Mouse (Mus musculus) fat pad, adult 2 months (tissue): ENCODE data around the gene Gpr1.
"Not testable (repeated sequence)": the region's sequence is repeated elsewhere in the genome, so short reads cannot be mapped to it uniquely, and the experiment has no call there.

Experiments
- DNase-seq: peaks from one replicate; pipeline ENCODE4 v3.0.0-alpha.2; 2011; ENCODE audit warnings: low read depth, low spot score; ENCODE audit errors: extremely low read depth

Gpr1 gene

GRCm38 (mm10) chr1:63181019-63181418, 33.3 kb downstream of the Gpr1 start:
- DNase-seq, result peak; percentile 66

- DNase-seq, result not testable (repeated sequence)
Observed at GRCm38 (mm10) chr1:63180575-63180974, 33.8 kb downstream of the Gpr1 start.

GRCm38 (mm10) chr1:63180122-63180521, 34.2 kb downstream of the Gpr1 start:
- DNase-seq, result no peak

GRCm38 (mm10) chr1:63178308-63178707, 36.0 kb downstream of the Gpr1 start:
- no peak for DNase-seq

- peak; percentile 86 for DNase-seq
Observed at GRCm38 (mm10) chr1:63176604-63177421, 37.5 kb downstream of the Gpr1 start, which contains the start of the genes Eef1b2 and Ndufs1. Gene Eef1b2 (plus strand): TSS chr1:63176825. Gene Ndufs1 (minus strand): TSS chr1:63176833.

GRCm38 (mm10) chr1:63176259-63176603, 38.1 kb downstream of the Gpr1 start:
- DNase-seq, result no peak

GRCm38 (mm10) chr1:63175853-63176252, 38.5 kb downstream of the Gpr1 start:
- no peak for DNase-seq

GRCm38 (mm10) chr1:63168638-63169037, 45.7 kb downstream of the Gpr1 start:
- no peak for DNase-seq

- DNase-seq, result no peak
Observed at GRCm38 (mm10) chr1:63140231-63140630, 74.1 kb downstream of the Gpr1 start.

- not testable (repeated sequence) for DNase-seq
Observed at GRCm38 (mm10) chr1:63138586-63138985, 75.8 kb downstream of the Gpr1 start.

GRCm38 (mm10) chr1:63137971-63138370, 76.4 kb downstream of the Gpr1 start:
- no peak for DNase-seq

GRCm38 (mm10) chr1:63134530-63134929, 79.8 kb downstream of the Gpr1 start:
- DNase-seq, result no peak
